9 mouse cellular contexts compared by ENCODE assay signal in genomic region chr7:100868551-100868950, GRCm38 (mm10). TPM values are rescaled to one million over a fixed set of nuclear protein-coding genes. Genes with fewer than 3 reads are reported as not detected.
DNase-seq lines count a peak whose midpoint lies in the region; ATAC-seq and TF ChIP-seq lines count a peak whose summit lies in the region.
"Had no signal": no experiment of that assay in that cellular context is flagged by ENCODE, and none has a peak within 500 bp of the region (broad histone marks: within the 10 kb centered on the region; RNA-seq: fewer than 3 reads in every experiment).

No protein-coding gene starts in this region.

- TF ChIP-seq CTCF in left cerebral cortex, adult 2 months (IDR thresholded peaks at IDR 0.05): no peak
- TF ChIP-seq CTCF in bone marrow macrophage, adult 2 months (IDR thresholded peaks at IDR 0.05; ENCODE audit: low read depth, low read length): no peak

- H3K9ac ChIP-seq in limb, embryonic 15.5 days: no peak overlapping the region

- DNase-seq in left cerebral cortex, adult 2 months (ENCODE audit: extremely low spot score in 1 of 2, low spot score in 2 of 2): no peak
- DNase-seq in left cerebral cortex, adult 11 months (ENCODE audit: low spot score): no peak
- DNase-seq in right cerebral cortex, postnatal 36 days (ENCODE audit: low spot score in 2 of 2): no peak
- no peak for DNase-seq in right cerebral cortex, postnatal 14 days
- DNase-seq: gastrocnemius, postnatal 36 days; thymus, adult 2 months had no signal

- no peak overlapping the region for H3K4me2 ChIP-seq in limb, embryonic 15.5 days

- TF ChIP-seq POLR2A in bone marrow macrophage, adult 2 months (IDR thresholded peaks at IDR 0.05; ENCODE audit: borderline replicate concordance, low read depth, low read length): no peak

- intact Hi-C loops in left cerebral cortex, adult 2 months (cut with DNase I): no loop called here

- no peak for ATAC-seq in limb, embryonic 15.5 days (ENCODE audit: insufficient number of reproducible peaks, low FRiP score, low TSS enrichment, low read depth)
- peak; percentile 33 for ATAC-seq in neutrophil, adult 5-6 weeks (ENCODE audit: extremely low read depth, insufficient number of reproducible peaks, low FRiP score, poor library complexity, severe bottlenecking)

- H3K27me3 ChIP-seq in limb, embryonic 15.5 days: no peaks in the 10 kb centered on the region

- WGBS in limb, embryonic 15.5 days: 78% methylated on average over 4 of the region's 4 CpGs

- peaks cover 39% of the 10 kb centered on the region for H3K4me1 ChIP-seq in bone marrow macrophage, adult 2 months (ENCODE audit: control insufficient read depth, insufficient read depth, low read length)
- H3K4me1 ChIP-seq in limb, embryonic 15.5 days: peaks cover 3% of the 10 kb centered on the region; the same call in 1 of the 2 replicates

- H3K9me3 ChIP-seq in limb, embryonic 15.5 days: no peaks in the 10 kb centered on the region

- no peak overlapping the region for H3K4me3 ChIP-seq in left cerebral cortex, adult 2 months
- no peak overlapping the region for H3K4me3 ChIP-seq in bone marrow macrophage, adult 2 months (ENCODE audit: insufficient read depth, low read length)
- H3K4me3 ChIP-seq in limb, embryonic 15.5 days: no peak overlapping the region

- peak overlapping the region; percentile 1; the same call in 1 of the 2 replicates for H3K27ac ChIP-seq in left cerebral cortex, adult 2 months
- H3K27ac ChIP-seq in bone marrow macrophage, adult 2 months (ENCODE audit: insufficient read depth, low read depth, low read length): peak overlapping the region; percentile 97
- 0 out of 2 replicates have a peak overlapping the region, but pooled peaks have one; percentile 43 for H3K27ac ChIP-seq in limb, embryonic 15.5 days

- peaks cover 32% of the 10 kb centered on the region for H3K36me3 ChIP-seq in limb, embryonic 15.5 days

RNA-seq across cellular contexts. Expression of gene Relt, which starts 5.3 kb away (rescaled TPM):
- 10 to 100 TPM; 14.1 to 18.6 TPM for total RNA-seq in left cerebral cortex, adult 2 months (2021)
- polyA plus RNA-seq in bone marrow macrophage, adult 2 months (2012; ENCODE audit: insufficient read depth, insufficient read length, missing spikeins): 6.3 and 6.9 TPM in 2 replicates
- polyA plus RNA-seq in limb, embryonic 15.5 days (2015; fragmentation: Nextera tagmentation; extraction: Ambion mirVana): 4.4 and 6.2 TPM in 2 replicates
- 95.0 and 122 TPM in 2 replicates for total RNA-seq in neutrophil, adult 5-6 weeks (2017)

Comparison
In these comparisons a context has a peak if more than half of its experiments do, and no peak if none do; other contexts are left out.
1. H3K27ac ChIP-seq: peak in every context shown above with its lines; median percentile 97 in bone marrow macrophage, adult 2 months; 43 in limb, embryonic 15.5 days; 1 in left cerebral cortex, adult 2 months.